Mouse (Mus musculus) forebrain, embryonic 12.5 days (tissue): ENCODE data around the gene Rapgef1. TPM values are rescaled to one million over a fixed set of nuclear protein-coding genes. Genes with fewer than 3 reads are reported as not detected.
A peak's percentile ranks its signal among the peaks of the same experiment; 100 is the strongest.

Source experiments
- ATAC-seq: fragments of 200-750 bp; cut with Nextera tagmentation; 2 replicates; pipeline ENCODE4 v1.8.0; 2017; ENCODE audit warnings: moderate TSS enrichment; ENCODE audit not compliant: low FRiP score
- H3K27ac ChIP-seq: fragments of 300-500 bp; sonication (generic); 2 replicates; pipeline ENCODE4 v1.5.1; 2016; ENCODE audit warnings: mild to moderate bottlenecking
- H3K27me3 ChIP-seq: fragments of 300-500 bp; sonication (generic); 2 replicates; pipeline ENCODE4 v1.6.1; 2016; ENCODE audit warnings: mild to moderate bottlenecking
- H3K36me3 ChIP-seq: fragments of 300-500 bp; sonication (generic); replicated peaks from 2 replicates; pipeline ENCODE4 v1.6.1; 2016; ENCODE audit warnings: mild to moderate bottlenecking
- H3K4me1 ChIP-seq: fragments of 300-500 bp; sonication (generic); 2 replicates; pipeline ENCODE4 v1.6.1; 2016
- H3K4me2 ChIP-seq: fragments of 300-500 bp; sonication (generic); 2 replicates; pipeline ENCODE4 v1.6.1; 2016; ENCODE audit warnings: mild to moderate bottlenecking, moderate library complexity
- H3K4me3 ChIP-seq: fragments of 300-500 bp; sonication (generic); replicated peaks from 2 replicates; pipeline ENCODE4 v1.5.1; 2016; ENCODE audit warnings: mild to moderate bottlenecking
- H3K9ac ChIP-seq: fragments of 300-500 bp; sonication (generic); 2 replicates; pipeline ENCODE4 v1.6.1; 2016; ENCODE audit warnings: mild to moderate bottlenecking
- H3K9me3 ChIP-seq: fragments of 300-500 bp; sonication (generic); 2 replicates; pipeline ENCODE4 v1.6.1; 2016
- WGBS: fragments of 180-500 bp; shearing (Covaris S2); methylation state at CpG from one replicate; pipeline ENCODE4 v1.1.7; 2016; 5-methylcytosine and 5-hydroxymethylcytosine counted together
- polyA plus RNA-seq: library from polyadenylated mRNA; unstranded; fragments of >200 nt; fragmentation: Nextera tagmentation; extraction: Ambion mirVana; gene quantifications from 2 replicates; pipeline ENCODE4 v1.2.1, GENCODE M21; 2016

Rapgef1 gene
- polyA plus RNA-seq, 1 experiment from 2014 or later = 24.0 TPM

DNA sequence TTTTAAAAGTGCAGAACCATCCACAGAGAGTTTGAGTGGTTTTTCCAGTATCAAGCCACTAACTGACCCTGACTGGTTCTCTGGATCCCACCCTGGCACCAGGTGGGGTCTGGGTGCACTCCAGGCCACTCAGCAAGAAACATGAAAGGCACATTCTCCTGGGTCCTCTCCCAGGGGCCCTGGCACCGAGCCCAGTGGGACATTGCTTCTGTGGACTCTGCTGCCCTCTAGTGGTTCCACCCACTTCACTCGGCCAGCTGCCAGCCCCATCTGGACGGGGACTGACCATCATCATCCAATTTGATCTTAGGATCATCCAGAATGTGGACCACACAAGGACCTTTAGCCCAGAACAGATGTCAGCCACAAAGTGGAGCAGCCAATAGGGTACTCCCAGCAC is 15.6 kb upstream of the Rapgef1 start:
- no peaks in the 10 kb centered on the region for H3K9me3 ChIP-seq
- H3K4me3 ChIP-seq = no peak overlapping the region
- H3K27me3 ChIP-seq = peaks cover 17% of the 10 kb centered on the region
- WGBS = 0% methylated on average over 3 of the region's 3 CpGs
- no peak overlapping the region for H3K9ac ChIP-seq
- ATAC-seq = 0 out of 2 replicates have a peak, but pooled peaks have one; percentile 30
- no peaks in the 10 kb centered on the region for H3K36me3 ChIP-seq
- no peak overlapping the region for H3K4me2 ChIP-seq
- no peak overlapping the region for H3K27ac ChIP-seq
- peaks cover 4% of the 10 kb centered on the region; the same call in 1 of the 2 replicates for H3K4me1 ChIP-seq

DNA sequence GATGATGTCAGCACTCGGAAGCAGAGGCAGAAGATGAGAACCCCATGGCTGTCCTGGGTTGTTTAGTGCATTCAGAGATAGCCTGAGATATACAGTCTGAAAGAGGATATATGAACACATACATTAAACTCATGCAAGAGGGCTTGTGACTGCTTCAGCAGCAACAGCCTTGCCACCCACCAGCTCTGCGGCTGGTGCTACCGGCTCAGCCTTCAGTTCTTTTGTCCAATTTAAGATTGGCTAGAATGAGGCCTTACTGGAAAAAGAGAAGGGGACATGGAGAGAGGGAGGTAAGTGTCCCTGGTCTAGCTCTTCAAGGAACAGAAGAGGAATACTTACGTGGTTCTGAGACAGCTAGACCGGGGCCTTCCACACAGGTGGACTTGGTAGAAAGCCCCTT is 13.9 kb upstream of the Rapgef1 start:
- ATAC-seq = no peak
- Histone ChIP-seq H3K4me3 (no peak overlapping the region), H3K27me3 (peaks cover 17% of the 10 kb centered on the region), H3K9me3 (no peaks in the 10 kb centered on the region), H3K9ac (no peak overlapping the region), H3K36me3 (no peaks in the 10 kb centered on the region), H3K27ac (no peak overlapping the region), H3K4me1 (peaks cover 4% of the 10 kb centered on the region; the same call in 1 of the 2 replicates), H3K4me2 (no peak overlapping the region)
- WGBS = 93% methylated on average over 5 of the region's 5 CpGs

DNA sequence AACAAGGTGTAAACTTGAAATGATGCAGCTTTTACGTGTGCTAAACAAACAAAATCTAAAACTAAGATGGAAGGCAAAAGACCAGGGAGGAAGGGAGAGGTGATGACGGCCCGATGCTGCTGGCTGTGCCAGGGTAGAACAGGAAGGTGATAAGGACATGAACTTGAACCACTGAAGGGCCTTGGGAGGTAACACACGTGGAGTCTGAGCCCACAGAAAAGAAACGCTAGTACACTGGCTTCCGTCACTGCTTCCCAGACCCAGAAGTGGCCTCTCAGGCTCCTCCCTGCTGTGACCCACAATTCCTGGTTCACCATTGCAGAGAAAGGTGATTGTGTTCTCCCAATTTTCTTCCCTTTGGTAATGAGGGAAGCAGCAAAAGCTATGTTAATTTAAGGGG is 13.1 kb upstream of the Rapgef1 start:
- H3K9me3 ChIP-seq = no peaks in the 10 kb centered on the region
- H3K4me2 ChIP-seq = no peak overlapping the region
- no peaks in the 10 kb centered on the region for H3K36me3 ChIP-seq
- no peak overlapping the region for H3K9ac ChIP-seq
- H3K4me1 ChIP-seq = peaks cover 4% of the 10 kb centered on the region; the same call in 1 of the 2 replicates
- no peak overlapping the region for H3K4me3 ChIP-seq
- 51% methylated on average over 6 of the region's 6 CpGs for whole genome bisulfite sequencing
- no peak overlapping the region for H3K27ac ChIP-seq
- peaks cover 14% of the 10 kb centered on the region for H3K27me3 ChIP-seq
- no peak for ATAC-seq

DNA sequence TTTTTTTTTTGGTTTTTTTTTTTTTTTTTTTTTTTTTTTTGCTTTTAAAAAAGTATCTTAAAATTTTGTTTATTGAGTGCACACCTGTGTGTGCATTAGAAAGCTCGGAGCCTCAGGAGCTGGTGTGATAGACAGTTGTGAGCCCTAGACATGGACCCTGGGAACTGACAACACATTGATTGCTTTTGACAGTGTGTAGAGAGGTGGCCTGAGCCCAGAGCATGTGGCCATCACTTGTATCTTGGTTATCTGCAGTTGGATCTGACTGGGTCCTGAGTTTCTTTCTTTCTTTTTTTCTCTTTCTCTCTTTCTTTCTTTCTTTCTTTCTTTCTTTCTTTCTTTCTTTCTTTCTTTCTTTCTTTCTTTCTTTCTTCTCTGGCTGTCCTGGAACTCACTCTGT is 2.2 kb upstream of the Rapgef1 start:
- Histone ChIP-seq H3K36me3 (no peaks in the 10 kb centered on the region), H3K4me3 (no peak overlapping the region), H3K27me3 (0 out of 2 replicates have a peak, but pooled peaks cover 4% of the 10 kb centered on the region), H3K4me1 (peaks cover 21% of the 10 kb centered on the region), H3K27ac (no peak overlapping the region), H3K4me2 (no peak overlapping the region), H3K9ac (no peak overlapping the region), H3K9me3 (no peaks in the 10 kb centered on the region)
- ATAC-seq = no peak
- WGBS = 88% methylated on average over 1 of the region's 1 CpGs

DNA sequence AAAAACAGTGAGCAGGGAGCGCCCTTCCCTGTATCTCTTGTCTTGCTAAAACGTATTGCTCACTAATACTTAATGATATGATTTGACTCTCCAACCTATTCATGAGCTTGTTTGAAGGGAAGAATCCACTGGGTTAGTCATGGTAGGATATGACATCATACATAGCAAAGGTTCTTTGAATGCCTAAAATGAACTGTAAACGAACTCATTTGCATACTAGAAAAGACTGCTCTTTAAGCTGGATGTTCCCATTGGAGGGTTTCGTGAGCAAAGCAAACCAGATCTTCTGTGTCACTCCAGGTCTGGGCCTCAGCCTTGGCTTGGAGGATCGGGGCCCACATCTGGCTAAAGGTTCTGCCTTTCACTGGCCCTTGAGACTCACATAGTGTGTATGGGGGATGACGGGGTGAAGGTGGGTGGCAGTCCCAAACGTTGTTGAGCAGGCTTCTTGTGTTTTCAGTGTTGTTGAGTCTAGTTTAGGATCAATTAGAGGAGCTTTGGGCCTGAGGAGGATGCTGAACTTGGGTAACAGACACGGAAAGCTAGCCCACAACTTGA is 515 bp upstream of the Rapgef1 start:
- Histone ChIP-seq H3K27ac (no peak overlapping the region), H3K4me3 (peak overlapping the region; percentile 82), H3K27me3 (no peaks in the 10 kb centered on the region), H3K9ac (no peak overlapping the region), H3K9me3 (no peaks in the 10 kb centered on the region), H3K4me1 (peaks cover 32% of the 10 kb centered on the region), H3K36me3 (no peaks in the 10 kb centered on the region), H3K4me2 (peak overlapping the region; percentile 17; the same call in 1 of the 2 replicates)
- ATAC-seq = peak; percentile 36; the same call in 1 of the 2 replicates
- 64% methylated on average over 8 of the region's 8 CpGs for WGBS

DNA sequence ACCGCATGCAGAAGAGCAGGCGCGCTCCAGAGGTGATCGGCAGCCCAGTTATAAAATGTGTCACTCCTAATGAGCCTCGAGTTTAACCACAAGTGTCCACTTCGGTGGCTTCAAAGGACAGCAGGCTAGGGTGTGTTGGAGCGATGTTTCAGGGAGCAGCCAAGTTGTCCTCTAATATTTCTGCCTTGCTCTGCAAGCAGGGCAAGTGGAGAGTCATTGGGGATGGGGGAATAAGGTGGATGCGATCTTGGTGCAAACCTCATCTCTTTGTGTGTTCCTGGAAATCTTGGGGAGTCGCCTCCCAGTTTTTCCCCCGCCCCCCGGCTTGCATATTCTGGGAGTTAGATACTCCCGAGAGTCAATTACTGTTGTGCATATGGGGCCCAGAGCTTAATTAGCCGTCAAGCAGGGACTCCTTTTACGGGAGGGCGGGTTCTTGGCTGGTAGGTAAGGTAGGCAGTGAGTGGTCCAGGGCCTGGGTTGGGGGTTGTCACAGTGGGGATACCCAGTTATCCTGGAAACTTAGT is 844 bp downstream of the Rapgef1 start:
- WGBS = 1% methylated on average over 15 of the region's 15 CpGs
- peak; percentile 42 for ATAC-seq
- Histone ChIP-seq H3K9ac (peak overlapping the region; percentile 93), H3K4me3 (peak overlapping the region; percentile 82), H3K27me3 (no peaks in the 10 kb centered on the region), H3K4me2 (peak overlapping the region; percentile 82), H3K4me1 (peaks cover 32% of the 10 kb centered on the region), H3K36me3 (no peaks in the 10 kb centered on the region), H3K27ac (peak overlapping the region; percentile 96), H3K9me3 (no peaks in the 10 kb centered on the region)

DNA sequence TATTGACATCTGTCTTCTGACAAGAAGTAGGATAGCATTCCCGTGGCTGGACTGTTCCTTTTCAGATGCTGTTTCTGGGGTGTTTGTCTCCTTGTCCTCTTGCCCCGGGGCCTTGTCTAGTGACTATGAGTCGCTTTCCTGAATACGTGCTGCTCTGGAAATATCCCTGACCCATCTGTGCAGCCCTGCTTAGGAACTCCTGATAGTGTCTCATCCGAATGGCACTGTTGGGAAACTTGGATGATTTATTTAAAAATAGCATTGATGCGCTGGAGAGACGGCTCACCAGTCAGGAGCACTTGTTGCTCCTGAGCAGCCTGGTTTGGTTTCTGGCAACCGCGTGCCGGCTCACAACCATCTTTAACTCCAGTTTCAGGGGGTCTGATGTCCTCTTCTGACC is 1.6 kb downstream of the Rapgef1 start:
- H3K4me2 ChIP-seq = peak overlapping the region; percentile 82
- H3K36me3 ChIP-seq = no peaks in the 10 kb centered on the region
- H3K4me3 ChIP-seq = peak overlapping the region; percentile 82
- no peak overlapping the region for H3K27ac ChIP-seq
- 0 out of 2 replicates have a peak overlapping the region, but pooled peaks have one; percentile 93 for H3K9ac ChIP-seq
- peaks cover 32% of the 10 kb centered on the region for H3K4me1 ChIP-seq
- H3K27me3 ChIP-seq = no peaks in the 10 kb centered on the region
- 80% methylated on average over 10 of the region's 10 CpGs for WGBS
- ATAC-seq = no peak
- no peaks in the 10 kb centered on the region for H3K9me3 ChIP-seq

DNA sequence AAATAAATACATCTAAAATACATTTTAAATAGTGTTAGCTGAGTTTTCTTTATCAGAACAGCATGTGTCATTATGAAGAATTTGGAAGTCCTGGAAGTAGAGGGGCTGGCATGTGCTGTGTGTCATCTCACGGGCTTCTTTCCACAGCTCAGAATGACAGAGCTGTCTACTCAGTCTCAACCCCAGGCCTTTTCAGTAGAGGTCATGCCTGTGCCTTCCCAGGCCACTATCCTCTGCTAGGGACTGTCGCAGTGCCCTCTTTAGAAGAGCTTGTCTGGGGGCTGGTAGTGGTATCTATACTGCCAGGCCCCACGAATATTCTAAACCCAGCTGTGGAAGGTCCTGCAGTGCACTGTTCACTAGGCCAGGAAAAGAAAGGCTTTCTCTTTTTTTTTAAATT is 2.1 kb downstream of the Rapgef1 start:
- 93% methylated on average over 3 of the region's 3 CpGs for WGBS
- peaks cover 32% of the 10 kb centered on the region for H3K4me1 ChIP-seq
- no peak for ATAC-seq
- H3K9me3 ChIP-seq = no peaks in the 10 kb centered on the region
- H3K27ac ChIP-seq = no peak overlapping the region
- no peak overlapping the region for H3K4me2 ChIP-seq
- no peaks in the 10 kb centered on the region for H3K36me3 ChIP-seq
- H3K4me3 ChIP-seq = no peak overlapping the region
- no peaks in the 10 kb centered on the region for H3K27me3 ChIP-seq
- no peak overlapping the region for H3K9ac ChIP-seq

DNA sequence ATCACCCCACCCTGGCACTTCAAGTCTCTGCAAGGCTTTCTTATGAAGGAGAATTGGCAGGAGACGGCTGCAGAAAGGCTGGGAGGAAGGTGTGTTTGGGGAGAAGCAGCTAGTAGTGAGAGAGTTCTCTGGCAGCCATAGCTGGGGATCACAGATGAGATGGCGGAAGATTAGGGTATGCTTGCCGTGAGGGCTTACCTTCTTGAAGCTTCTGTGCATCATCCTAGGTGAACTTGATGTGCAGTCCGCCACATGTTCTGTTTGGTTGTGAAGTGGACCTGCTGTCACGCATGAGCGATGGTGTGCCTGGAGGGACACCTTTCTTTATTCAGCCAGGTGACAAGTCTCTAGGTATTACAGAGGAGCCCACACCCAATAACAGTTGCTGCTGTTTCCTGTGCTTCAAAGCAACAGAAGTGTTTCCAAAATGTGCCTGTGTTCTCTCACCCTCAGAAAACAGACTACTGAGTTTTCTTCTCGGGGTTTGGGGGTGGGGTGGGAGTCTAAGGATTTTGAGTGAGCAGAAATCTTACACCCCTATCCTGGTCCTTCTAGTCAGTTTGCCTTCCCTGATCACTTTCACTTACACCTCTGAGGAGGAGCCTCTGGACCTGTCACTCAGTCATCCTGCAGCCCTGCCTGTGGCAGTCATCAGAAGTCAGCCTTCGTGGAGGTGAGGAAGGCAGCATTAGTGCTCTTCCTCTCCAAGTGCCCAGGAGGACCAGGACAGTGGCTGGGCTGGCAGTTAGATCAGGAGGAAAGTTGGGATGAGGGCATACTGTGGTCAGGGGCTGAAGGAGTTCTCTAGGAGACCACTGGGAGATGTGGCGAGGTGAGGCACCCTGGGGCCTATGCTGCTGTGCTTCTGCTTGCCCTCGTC is 2.8 kb downstream of the Rapgef1 start:
- Histone ChIP-seq H3K4me1 (peaks cover 32% of the 10 kb centered on the region), H3K9ac (no peak overlapping the region), H3K4me2 (no peak overlapping the region), H3K4me3 (no peak overlapping the region), H3K36me3 (no peaks in the 10 kb centered on the region), H3K9me3 (no peaks in the 10 kb centered on the region), H3K27ac (no peak overlapping the region), H3K27me3 (no peaks in the 10 kb centered on the region)
- 90% methylated on average over 10 of the region's 10 CpGs for WGBS
- ATAC-seq = no peak

DNA sequence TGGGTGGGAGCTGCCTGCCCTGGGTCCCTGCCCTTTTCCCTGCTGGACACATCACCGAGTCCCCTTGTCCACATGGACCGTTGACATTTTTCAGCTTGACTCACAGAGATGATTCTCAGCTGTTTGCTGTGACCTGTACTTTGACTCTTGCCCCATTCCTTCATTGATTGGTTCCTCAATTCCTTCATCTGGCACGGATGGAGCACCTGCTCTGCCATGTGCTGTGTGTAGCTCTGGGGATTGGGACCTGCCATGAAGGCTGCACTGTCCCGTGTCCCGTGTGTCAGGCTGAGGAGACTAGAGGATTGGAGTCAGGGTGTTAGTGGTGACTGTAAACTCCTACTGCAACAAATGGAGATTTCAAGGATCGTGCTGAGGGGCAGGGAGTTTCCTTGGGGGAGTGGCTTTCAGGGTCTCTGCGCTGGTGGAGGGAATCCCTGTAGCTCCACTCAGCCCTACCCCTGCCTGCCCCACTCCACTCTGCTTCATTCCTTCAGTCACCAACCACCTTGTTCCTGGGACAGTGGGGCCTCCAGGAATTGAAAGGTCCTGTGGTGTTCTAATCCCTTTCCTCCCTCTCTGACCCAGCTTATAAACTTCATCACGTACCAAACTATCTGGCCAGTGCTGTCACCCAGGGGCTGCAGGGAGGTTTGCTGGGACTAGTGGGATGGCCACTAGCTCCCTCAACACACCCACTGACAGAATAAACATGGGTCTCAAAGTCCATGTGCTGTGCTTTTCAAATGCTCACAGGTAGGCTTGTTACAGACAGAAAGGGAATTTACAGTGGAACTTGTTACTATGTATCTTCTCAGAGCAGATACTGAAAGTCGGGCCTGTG is 3.9 kb downstream of the Rapgef1 start:
- H3K36me3 ChIP-seq = no peaks in the 10 kb centered on the region
- no peak overlapping the region for H3K4me2 ChIP-seq
- H3K9me3 ChIP-seq = no peaks in the 10 kb centered on the region
- H3K9ac ChIP-seq = no peak overlapping the region
- H3K27ac ChIP-seq = no peak overlapping the region
- H3K27me3 ChIP-seq = no peaks in the 10 kb centered on the region
- no peak overlapping the region for H3K4me3 ChIP-seq
- ATAC-seq = no peak
- H3K4me1 ChIP-seq = peaks cover 41% of the 10 kb centered on the region
- 85% methylated on average over 9 of the region's 9 CpGs for WGBS

DNA sequence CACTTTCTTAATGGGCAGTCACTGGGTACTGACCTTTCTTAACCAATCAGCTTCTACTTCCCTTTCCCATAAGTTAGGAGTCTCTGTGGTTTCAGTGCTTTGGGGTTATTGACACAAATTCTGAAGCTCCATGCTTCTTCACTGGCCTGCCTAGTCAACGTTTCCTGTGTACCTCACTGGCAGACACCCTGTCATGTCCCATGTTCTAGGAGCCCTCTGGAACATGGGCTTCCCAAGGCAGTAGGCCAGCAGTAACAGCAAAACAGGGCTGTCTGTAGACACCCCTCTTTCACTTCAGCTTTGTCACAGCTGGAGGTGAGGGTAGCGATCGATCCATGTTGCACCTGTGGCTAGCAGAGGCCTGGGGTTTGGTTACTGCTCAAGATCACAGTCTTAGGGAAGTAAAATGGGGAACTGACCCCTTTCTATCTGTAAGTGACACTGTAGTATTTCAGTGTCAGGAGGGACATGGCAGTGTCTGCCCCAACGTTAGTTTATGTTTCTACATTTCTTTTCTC is 4.6 kb downstream of the Rapgef1 start:
- H3K4me3 ChIP-seq = no peak overlapping the region
- H3K27me3 ChIP-seq = no peaks in the 10 kb centered on the region
- peaks cover 43% of the 10 kb centered on the region for H3K4me1 ChIP-seq
- H3K4me2 ChIP-seq = no peak overlapping the region
- no peak for ATAC-seq
- no peak overlapping the region for H3K9ac ChIP-seq
- 84% methylated on average over 4 of the region's 4 CpGs for WGBS
- H3K9me3 ChIP-seq = no peaks in the 10 kb centered on the region
- H3K36me3 ChIP-seq = no peaks in the 10 kb centered on the region
- H3K27ac ChIP-seq = no peak overlapping the region

DNA sequence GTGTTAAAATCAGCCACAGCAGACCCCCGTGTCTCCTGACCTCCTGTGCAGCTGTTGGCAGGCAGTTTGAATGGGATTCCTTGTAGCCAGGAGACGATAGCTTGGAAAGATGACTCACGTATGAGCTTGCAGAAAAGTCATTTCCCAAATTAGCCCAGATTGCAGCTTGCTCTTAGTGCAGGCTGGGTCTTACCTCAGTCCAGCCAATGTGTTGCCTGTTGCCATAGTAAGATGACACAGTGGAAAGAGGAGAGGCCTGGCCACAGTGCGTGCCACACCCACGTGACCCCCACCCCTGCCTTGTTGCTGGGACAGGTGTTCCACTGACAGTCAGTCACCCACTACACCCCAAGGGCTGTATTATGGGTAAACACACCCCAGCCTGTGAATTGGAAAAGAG is 5.2 kb downstream of the Rapgef1 start:
- H3K27ac ChIP-seq = no peak overlapping the region
- no peak overlapping the region for H3K9ac ChIP-seq
- H3K27me3 ChIP-seq = no peaks in the 10 kb centered on the region
- no peaks in the 10 kb centered on the region for H3K9me3 ChIP-seq
- H3K36me3 ChIP-seq = no peaks in the 10 kb centered on the region
- no peak for ATAC-seq
- H3K4me1 ChIP-seq = peaks cover 41% of the 10 kb centered on the region
- no peak overlapping the region for H3K4me2 ChIP-seq
- 89% methylated on average over 5 of the region's 5 CpGs for WGBS
- H3K4me3 ChIP-seq = no peak overlapping the region
